Mouse (Mus musculus): Measurements from ENCODE around the gene Hsd3b1. TPM values are rescaled to one million over a fixed set of nuclear protein-coding genes. Genes with fewer than 3 reads are reported as not detected.

Hsd3b1 gene
- 0.20 and 0.32 TPM in 2 replicates for polyA plus RNA-seq (2015; fragmentation: Nextera tagmentation; extraction: Ambion mirVana)

GRCm38 (mm10) chr3:98859576-98859975, at the start of gene Hsd3b1:
Gene Hsd3b1 (minus strand): TSS chr3:98859794.
- ATAC-seq (replicated peaks; ENCODE audit: low FRiP score, low read depth), result no peak

GRCm38 (mm10) chr3:98897606-98898005, 38.0 kb upstream of the Hsd3b1 start:
- no peak overlapping the region for H3K4me3 ChIP-seq (replicated peaks; ENCODE audit: low read depth, low read length)

More at GRCm38 (mm10) chr3:98859576-98859975, at the start of gene Hsd3b1:
- Histone ChIP-seq H3K36me3 (ENCODE audit: insufficient read depth, low read length) (no peaks in the 10 kb centered on the region), H3K9ac (ENCODE audit: low read depth, low read length) (no peak within 1 kb of the TSS), H3K4me1 (replicated peaks; ENCODE audit: insufficient read depth, low read length) (no peaks in the 10 kb centered on the region), H3K4me2 (ENCODE audit: low read length) (no peak within 1 kb of the TSS), H3K9me3 (replicated peaks; ENCODE audit: low read length) (no peaks in the 10 kb centered on the region), H3K27me3 (ENCODE audit: insufficient read depth, low read length) (no peaks in the 10 kb centered on the region), H3K4me3 (replicated peaks; ENCODE audit: low read depth, low read length) (no peak within 1 kb of the TSS), H3K27ac (no peak within 1 kb of the TSS)
- 83% methylated on average over 3 of the region's 3 CpGs for WGBS
- no peak for TF ChIP-seq CTCF (IDR thresholded peaks at IDR 0.05; ENCODE audit: low read depth)
- DNase-seq (ENCODE audit: low spot score), result no peak

GRCm38 (mm10) chr3:98895071-98895601, 35.5 kb upstream of the Hsd3b1 start:
- H3K27me3 ChIP-seq (ENCODE audit: insufficient read depth, low read length), result no peaks in the 10 kb centered on the region
- 35% methylated on average over 10 of the region's 10 CpGs for WGBS
- DNase-seq (ENCODE audit: low spot score), result peak; percentile 75
- peak overlapping the region; percentile 71 for H3K27ac ChIP-seq
- peak; percentile 75 for TF ChIP-seq CTCF (IDR thresholded peaks at IDR 0.05; ENCODE audit: low read depth)
- H3K36me3 ChIP-seq (ENCODE audit: insufficient read depth, low read length), result no peaks in the 10 kb centered on the region
- peak; percentile 50; the same call in 1 of the 2 replicates for ATAC-seq (replicated peaks; ENCODE audit: low FRiP score, low read depth)
- H3K4me1 ChIP-seq (replicated peaks; ENCODE audit: insufficient read depth, low read length), result no peaks in the 10 kb centered on the region
- H3K4me3 ChIP-seq (replicated peaks; ENCODE audit: low read depth, low read length), result no peak overlapping the region
- peak overlapping the region; percentile 23; the same call in 1 of the 2 replicates for H3K9ac ChIP-seq (ENCODE audit: low read depth, low read length)
- no peak overlapping the region for H3K4me2 ChIP-seq (ENCODE audit: low read length)
- H3K9me3 ChIP-seq (replicated peaks; ENCODE audit: low read length), result no peaks in the 10 kb centered on the region

More at GRCm38 (mm10) chr3:98897606-98898005, 38.0 kb upstream of the Hsd3b1 start:
- Histone ChIP-seq H3K9ac (ENCODE audit: low read depth, low read length) (no peak overlapping the region), H3K27ac (no peak overlapping the region), H3K36me3 (ENCODE audit: insufficient read depth, low read length) (no peaks in the 10 kb centered on the region), H3K4me1 (replicated peaks; ENCODE audit: insufficient read depth, low read length) (no peaks in the 10 kb centered on the region), H3K4me2 (ENCODE audit: low read length) (no peak overlapping the region), H3K27me3 (ENCODE audit: insufficient read depth, low read length) (no peaks in the 10 kb centered on the region), H3K9me3 (replicated peaks; ENCODE audit: low read length) (no peaks in the 10 kb centered on the region)
- ATAC-seq (replicated peaks; ENCODE audit: low FRiP score, low read depth) (no peak), DNase-seq (ENCODE audit: low spot score) (no peak)
- 80% methylated on average over 2 of the region's 2 CpGs for WGBS
- no peak for TF ChIP-seq CTCF (IDR thresholded peaks at IDR 0.05; ENCODE audit: low read depth)

GRCm38 (mm10) chr3:98893057-98893772, 33.6 kb upstream of the Hsd3b1 start, which contains the start of gene Hao2:
Gene Hao2 (minus strand): TSS chr3:98893239.
- H3K4me1 ChIP-seq (replicated peaks; ENCODE audit: insufficient read depth, low read length), result no peaks in the 10 kb centered on the region
- no peaks in the 10 kb centered on the region for H3K27me3 ChIP-seq (ENCODE audit: insufficient read depth, low read length)
- no peaks in the 10 kb centered on the region for H3K9me3 ChIP-seq (replicated peaks; ENCODE audit: low read length)
- H3K27ac ChIP-seq, result peak within 1 kb of the TSS; percentile 77
- peak within 1 kb of the TSS; percentile 30 for H3K4me2 ChIP-seq (ENCODE audit: low read length)
- no peak for TF ChIP-seq CTCF (IDR thresholded peaks at IDR 0.05; ENCODE audit: low read depth)
- no peak within 1 kb of the TSS for H3K4me3 ChIP-seq (replicated peaks; ENCODE audit: low read depth, low read length)
- peak; percentile 38 for DNase-seq (ENCODE audit: low spot score)
- H3K36me3 ChIP-seq (ENCODE audit: insufficient read depth, low read length), result no peaks in the 10 kb centered on the region
- ATAC-seq (replicated peaks; ENCODE audit: low FRiP score, low read depth), result peak; percentile 67; the same call in 1 of the 2 replicates
- WGBS, result 39% methylated on average over 3 of the region's 3 CpGs
- no peak within 1 kb of the TSS for H3K9ac ChIP-seq (ENCODE audit: low read depth, low read length)

GRCm38 (mm10) chr3:98890430-98890829, 30.8 kb upstream of the Hsd3b1 start:
- no peak overlapping the region for H3K4me2 ChIP-seq (ENCODE audit: low read length)
- no peak for DNase-seq (ENCODE audit: low spot score)
- no peaks in the 10 kb centered on the region for H3K9me3 ChIP-seq (replicated peaks; ENCODE audit: low read length)
- WGBS, result 79% methylated on average over 4 of the region's 4 CpGs
- no peak for ATAC-seq (replicated peaks; ENCODE audit: low FRiP score, low read depth)
- H3K27ac ChIP-seq, result no peak overlapping the region
- no peak overlapping the region for H3K4me3 ChIP-seq (replicated peaks; ENCODE audit: low read depth, low read length)
- no peaks in the 10 kb centered on the region for H3K27me3 ChIP-seq (ENCODE audit: insufficient read depth, low read length)
- H3K4me1 ChIP-seq (replicated peaks; ENCODE audit: insufficient read depth, low read length), result no peaks in the 10 kb centered on the region
- H3K36me3 ChIP-seq (ENCODE audit: insufficient read depth, low read length), result no peaks in the 10 kb centered on the region
- H3K9ac ChIP-seq (ENCODE audit: low read depth, low read length), result no peak overlapping the region
- no peak for TF ChIP-seq CTCF (IDR thresholded peaks at IDR 0.05; ENCODE audit: low read depth)

- Histone ChIP-seq H3K4me2 (ENCODE audit: low read length) (no peak overlapping the region), H3K9me3 (replicated peaks; ENCODE audit: low read length) (no peaks in the 10 kb centered on the region), H3K4me3 (replicated peaks; ENCODE audit: low read depth, low read length) (no peak overlapping the region), H3K27me3 (ENCODE audit: insufficient read depth, low read length) (no peaks in the 10 kb centered on the region), H3K27ac (no peak overlapping the region), H3K4me1 (replicated peaks; ENCODE audit: insufficient read depth, low read length) (no peaks in the 10 kb centered on the region), H3K36me3 (ENCODE audit: insufficient read depth, low read length) (no peaks in the 10 kb centered on the region), H3K9ac (ENCODE audit: low read depth, low read length) (no peak overlapping the region)
- WGBS, result 75% methylated on average over 2 of the region's 2 CpGs
- no peak for TF ChIP-seq CTCF (IDR thresholded peaks at IDR 0.05; ENCODE audit: low read depth)
- ATAC-seq (replicated peaks; ENCODE audit: low FRiP score, low read depth), result no peak
- no peak for DNase-seq (ENCODE audit: low spot score)
Measured at GRCm38 (mm10) chr3:98888206-98888605, 28.6 kb upstream of the Hsd3b1 start.
